Mouse (Mus musculus): ENCODE measurements around the gene Cd81.

The Cd81 gene

DNA sequence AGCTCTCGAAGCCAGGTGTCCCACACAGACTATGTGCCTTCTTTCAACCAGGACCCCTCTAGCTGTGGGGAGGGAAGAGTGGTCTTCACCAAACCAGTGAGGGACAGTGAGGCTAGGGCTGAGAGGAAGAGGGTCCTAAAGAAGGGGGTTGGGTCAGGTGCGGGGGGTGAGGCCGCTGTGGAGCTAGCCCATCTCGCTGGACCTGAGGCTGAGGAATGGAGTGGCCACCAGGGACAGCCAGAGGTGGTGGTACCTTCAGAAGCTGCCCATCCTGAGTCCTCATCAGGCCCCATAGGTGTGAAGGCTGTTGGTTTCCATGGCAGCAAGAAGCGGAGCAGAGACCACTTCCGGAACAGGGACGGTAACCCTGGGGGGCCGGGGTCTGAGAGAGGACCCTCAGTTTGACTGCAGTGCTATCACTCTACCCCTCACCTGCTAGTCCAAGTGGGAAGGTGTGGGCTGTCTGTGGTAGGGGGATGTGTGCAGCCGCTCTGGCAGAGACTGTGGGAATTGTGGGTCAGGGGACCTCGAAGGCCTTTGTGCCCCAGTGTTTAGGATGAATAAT lies 18.0 kb downstream of the Cd81 start:
- DNase-seq (ENCODE audit: low read depth): no peak

DNA sequence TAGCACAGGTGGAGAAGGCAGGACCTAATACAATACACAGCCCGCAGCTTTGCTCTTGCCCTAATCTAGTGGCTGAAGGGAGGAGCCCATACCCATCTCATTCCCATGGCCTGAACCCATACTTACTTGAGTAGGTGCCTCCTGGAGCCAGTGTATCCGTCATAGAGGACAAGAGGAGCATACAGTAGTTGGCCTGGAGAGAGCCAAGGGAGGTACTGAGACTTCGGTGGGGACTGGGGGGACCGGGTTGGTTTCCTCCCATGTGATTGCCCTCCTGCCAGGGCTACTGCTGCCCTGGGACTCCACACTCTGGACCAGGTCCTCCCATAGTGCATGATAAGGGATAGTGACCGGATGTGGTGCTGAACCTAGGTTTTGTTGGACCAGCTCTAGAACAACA lies 20.1 kb downstream of the Cd81 start:
- no peak for DNase-seq (ENCODE audit: low read depth)

DNA sequence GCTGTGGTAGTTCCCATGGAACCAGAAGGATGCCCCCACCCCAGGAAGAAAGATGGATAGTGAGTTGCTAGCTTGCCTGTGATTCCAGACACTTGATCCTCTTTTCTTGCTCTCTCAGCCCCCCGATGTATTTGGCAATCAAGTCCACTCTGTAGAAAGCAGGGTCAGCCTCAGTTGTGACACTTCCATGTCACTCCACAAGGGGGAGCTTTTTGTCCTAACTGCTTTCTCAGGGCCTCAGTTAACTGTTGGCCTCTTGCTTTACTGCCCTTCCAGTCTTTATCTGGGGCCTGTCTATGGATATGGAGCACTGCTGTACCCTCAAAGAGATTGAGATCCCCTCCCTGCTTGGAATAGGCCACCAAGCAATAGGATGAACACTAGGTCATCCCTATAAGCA lies 20.5 kb downstream of the Cd81 start:
- DNase-seq (ENCODE audit: low read depth): peak; percentile 72

DNA sequence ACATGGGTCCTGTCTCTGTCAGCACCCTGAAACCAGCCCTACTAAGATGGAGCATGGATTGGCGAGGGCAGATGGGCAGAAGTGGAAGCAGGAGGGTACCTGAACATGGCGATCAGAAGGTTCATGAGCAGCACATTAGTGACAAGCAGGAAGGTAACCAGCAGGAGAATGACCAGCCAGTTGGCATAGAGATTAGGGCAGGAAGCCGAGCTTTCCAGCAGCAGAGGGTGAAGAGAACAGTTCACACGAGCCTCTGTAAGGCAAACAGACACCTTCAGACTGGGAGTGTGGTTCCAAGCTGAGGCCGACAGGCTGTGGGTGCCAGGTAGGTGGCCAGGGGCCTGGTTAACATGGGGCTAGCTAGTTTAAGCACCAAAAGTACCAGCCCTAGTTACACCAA lies 22.9 kb downstream of the Cd81 start:
- no peak for DNase-seq (ENCODE audit: low read depth)

GRCm38 (mm10) chr7:143077351-143077750 lies 24.8 kb downstream of the Cd81 start:
- DNase-seq (ENCODE audit: low read depth): no peak

- no peak for DNase-seq (ENCODE audit: low read depth)
These were observed 29.5 kb downstream of the Cd81 start for GRCm38 (mm10) chr7:143082024-143082423.

- no peak for DNase-seq (ENCODE audit: low read depth)
These were observed 31.2 kb downstream of the Cd81 start for GRCm38 (mm10) chr7:143083708-143084107.

- peak; percentile 74 for DNase-seq (ENCODE audit: low read depth)
These were observed 33.8 kb downstream of the Cd81 start for GRCm38 (mm10) chr7:143086366-143086765.

DNA sequence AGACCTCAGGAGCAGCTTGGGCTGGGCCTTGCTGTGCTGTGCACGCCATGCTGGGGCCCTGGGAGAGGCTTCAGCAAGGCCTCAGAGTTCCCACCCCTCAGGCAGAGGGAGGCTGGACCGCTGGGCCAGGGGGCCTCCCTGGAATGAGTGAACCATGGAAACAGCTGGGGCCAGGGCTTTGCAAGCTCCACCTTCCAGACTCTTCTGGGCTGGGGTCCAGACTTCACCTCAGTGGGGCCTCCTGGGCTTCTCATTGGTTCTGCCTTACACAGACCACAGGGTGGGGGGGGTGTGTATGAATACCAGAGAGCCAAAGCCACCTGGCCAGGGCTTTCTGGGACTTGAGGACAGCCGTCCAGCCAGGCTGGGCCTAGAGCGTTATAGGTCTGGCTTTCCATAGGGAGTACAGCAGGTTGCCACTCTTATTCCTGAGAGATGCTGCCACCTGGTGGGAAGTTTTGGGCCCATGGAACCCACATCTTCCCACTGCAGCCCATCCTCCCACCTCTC lies 34.6 kb downstream of the Cd81 start:
- DNase-seq (ENCODE audit: low read depth): no peak

DNA sequence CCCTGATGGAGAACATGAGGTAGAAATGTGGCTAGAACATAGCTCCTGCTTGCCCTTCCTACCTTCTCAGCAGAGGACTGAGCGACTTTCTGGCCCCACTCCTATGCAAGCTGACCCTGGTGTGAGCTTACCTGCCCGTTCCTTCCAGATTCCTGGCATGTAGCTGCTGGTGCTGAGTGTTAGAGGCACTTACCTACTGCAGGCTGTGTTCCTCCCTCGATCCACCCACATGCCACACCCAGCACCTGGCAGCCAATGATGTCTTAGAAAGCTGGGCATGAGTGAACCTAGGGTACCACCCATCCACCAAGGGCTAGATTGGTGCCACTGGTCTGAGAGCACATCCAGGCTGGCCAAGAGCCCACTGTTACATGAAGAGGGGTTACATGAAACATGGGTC lies 41.3 kb downstream of the Cd81 start:
- no peak for DNase-seq (ENCODE audit: low read depth)

- DNase-seq (ENCODE audit: low read depth): peak; percentile 52
These were observed 42.3 kb downstream of the Cd81 start, which contains the start of gene Trpm5 for GRCm38 (mm10) chr7:143094592-143095553. TSS of gene Trpm5 (minus strand) at chr7:143094642.

DNA sequence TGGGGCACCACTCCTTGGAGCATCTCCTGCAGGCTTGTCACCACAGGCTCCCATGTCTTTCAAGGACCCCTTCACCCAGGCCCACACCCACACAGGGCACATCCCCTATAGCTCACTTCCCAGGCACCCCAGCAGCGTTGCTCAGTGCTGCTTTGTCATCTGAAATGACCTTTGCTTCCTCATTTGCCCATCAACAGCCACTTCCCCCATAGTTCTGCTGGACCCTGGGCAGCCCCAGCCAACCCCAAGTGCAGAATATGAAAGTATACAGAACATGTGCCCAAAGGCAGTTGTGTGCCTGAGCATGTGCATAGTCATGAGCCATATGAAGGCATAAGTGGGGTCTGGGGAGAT lies 43.0 kb downstream of the Cd81 start:
- DNase-seq (ENCODE audit: low read depth): no peak

DNA sequence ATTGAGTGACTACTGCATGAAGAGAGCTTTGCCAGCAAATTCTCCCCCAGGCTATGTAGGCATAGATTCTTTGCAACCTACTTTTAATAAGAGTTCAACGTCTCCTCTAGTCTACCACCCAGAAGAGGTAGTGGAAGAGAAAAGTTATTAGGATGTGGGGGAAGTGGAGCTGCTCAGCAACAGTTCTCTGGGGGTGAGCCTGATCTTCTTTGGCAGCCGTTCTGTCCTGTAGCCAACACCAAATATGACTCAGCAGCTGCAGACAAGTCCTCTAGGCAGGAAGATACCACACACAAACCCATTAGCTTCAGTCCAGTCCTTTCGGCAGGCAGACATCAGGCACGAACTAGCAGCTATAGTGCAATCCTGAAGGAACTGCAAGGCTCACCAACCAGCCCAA lies 48.2 kb downstream of the Cd81 start:
- no peak for DNase-seq (ENCODE audit: low read depth)

GRCm38 (mm10) chr7:143105258-143105897 lies 52.8 kb downstream of the Cd81 start:
- no peak for DNase-seq (ENCODE audit: low read depth)

GRCm38 (mm10) chr7:143106062-143106461 lies 53.5 kb downstream of the Cd81 start, which contains the start of gene Kcnq1:
TSS of gene Kcnq1 (plus strand) at chr7:143106362.
- no peak for DNase-seq (ENCODE audit: low read depth)

GRCm38 (mm10) chr7:143106672-143107465 lies 54.3 kb downstream of the Cd81 start:
- no peak for DNase-seq (ENCODE audit: low read depth)

GRCm38 (mm10) chr7:143108200-143108599 lies 55.7 kb downstream of the Cd81 start:
- DNase-seq (ENCODE audit: low read depth): no peak

GRCm38 (mm10) chr7:143108996-143109660 lies 56.6 kb downstream of the Cd81 start:
- DNase-seq (ENCODE audit: low read depth): no peak

DNA sequence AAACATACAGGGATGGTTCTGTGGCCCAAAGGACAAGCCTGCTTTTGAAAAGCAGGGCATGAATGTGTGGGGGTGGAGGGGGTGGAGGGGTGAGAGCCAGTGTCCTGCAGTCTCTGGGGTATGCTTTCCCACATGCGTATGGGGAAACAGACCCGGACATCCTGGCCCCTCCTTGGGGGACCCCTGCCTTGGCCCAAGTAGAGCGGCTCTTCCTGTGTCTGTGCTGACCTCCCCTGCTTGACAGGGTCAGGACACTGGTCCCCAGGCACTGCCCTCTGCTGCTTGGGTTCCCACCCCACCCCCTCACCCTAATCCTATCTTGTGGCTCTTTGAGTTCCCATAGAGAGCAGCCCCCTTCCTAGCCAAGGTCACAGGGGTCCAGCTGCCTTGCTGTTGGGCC lies 57.2 kb downstream of the Cd81 start:
- DNase-seq (ENCODE audit: low read depth): no peak

GRCm38 (mm10) chr7:143110803-143111202 lies 58.3 kb downstream of the Cd81 start:
- DNase-seq (ENCODE audit: low read depth): no peak

DNA sequence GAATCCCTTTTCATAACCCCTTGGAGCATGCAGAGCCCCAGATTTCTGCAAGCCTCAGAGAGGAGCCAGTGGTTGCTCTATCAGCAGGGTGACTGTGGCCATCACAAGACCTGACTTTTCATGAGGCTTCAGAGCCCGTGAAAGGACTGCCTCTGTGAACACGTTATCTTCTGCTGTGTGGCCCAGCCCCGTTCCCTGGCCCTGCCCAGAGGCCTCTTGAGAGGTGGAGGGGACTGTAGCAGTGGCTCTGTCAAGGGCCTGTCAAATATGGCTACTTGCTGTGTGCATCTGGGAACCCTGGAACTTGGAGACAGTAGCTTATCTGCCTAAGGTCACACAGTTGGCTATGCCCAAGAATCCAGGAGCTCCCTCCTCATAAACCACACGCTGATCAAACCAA lies 59.2 kb downstream of the Cd81 start:
- DNase-seq (ENCODE audit: low read depth): no peak
